Mouse (Mus musculus) heart, embryonic 10.5 days (tissue): ENCODE measurements around the gene Mpo. TPM values are rescaled to one million over a fixed set of nuclear protein-coding genes. Genes with fewer than 3 reads are reported as not detected.

Experiments
- DNase-seq: peaks from one replicate; pipeline ENCODE4 v3.0.0-alpha.2; 2017; ENCODE audit warnings: low spot score
- H3K27ac ChIP-seq: fragments of 300-500 bp; sonication (generic); 2 replicates; pipeline ENCODE4 v1.5.1; 2016; ENCODE audit warnings: mild to moderate bottlenecking
- H3K27me3 ChIP-seq: fragments of 300-500 bp; sonication (generic); 2 replicates; pipeline ENCODE4 v1.6.1; 2016; ENCODE audit warnings: mild to moderate bottlenecking; ENCODE audit not compliant: poor library complexity, insufficient read depth, severe bottlenecking
- H3K36me3 ChIP-seq: fragments of 300-500 bp; sonication (generic); 2 replicates; pipeline ENCODE4 v1.6.1; 2016; ENCODE audit warnings: mild to moderate bottlenecking, moderate library complexity
- H3K4me1 ChIP-seq: fragments of 300-500 bp; sonication (generic); 2 replicates; pipeline ENCODE4 v1.6.1; 2016; ENCODE audit warnings: mild to moderate bottlenecking
- H3K4me3 ChIP-seq: fragments of 300-500 bp; sonication (generic); 2 replicates; pipeline ENCODE4 v1.5.1; 2016; ENCODE audit warnings: mild to moderate bottlenecking, moderate library complexity
- H3K9me3 ChIP-seq: fragments of 300-500 bp; sonication (generic); 2 replicates; pipeline ENCODE4 v1.6.1; 2016; ENCODE audit warnings: mild to moderate bottlenecking, moderate library complexity
- WGBS: fragments of 180-500 bp; shearing (Covaris S2); methylation state at CpG from one replicate; pipeline ENCODE4 v1.1.7; 2016; 5-methylcytosine and 5-hydroxymethylcytosine counted together
- polyA plus RNA-seq: library from polyadenylated mRNA; unstranded; fragments of >200 nt; fragmentation: Nextera tagmentation; extraction: Ambion mirVana; gene quantifications from 2 replicates; pipeline ENCODE4 v1.2.1, GENCODE M21; 2016

The Mpo gene
- 5.8 and 11.8 TPM in 2 replicates for polyA plus RNA-seq

- Histone ChIP-seq H3K36me3 (no peaks in the 10 kb centered on the region), H3K27ac (no peak within 1 kb of the TSS), H3K27me3 (peaks cover 11% of the 10 kb centered on the region; the same call in 1 of the 2 replicates), H3K9me3 (no peaks in the 10 kb centered on the region), H3K4me3 (no peak within 1 kb of the TSS), H3K4me1 (peaks cover 17% of the 10 kb centered on the region)
- 33% methylated on average over 3 of the region's 3 CpGs for WGBS
- DNase-seq, result no peak
Measured at GRCm38 (mm10) chr11:87793460-87793859, at the start of gene Mpo. Gene Mpo (plus strand): TSS chr11:87793581.

- H3K27me3 ChIP-seq, result no peaks in the 10 kb centered on the region
- H3K9me3 ChIP-seq, result no peaks in the 10 kb centered on the region
- H3K4me3 ChIP-seq, result no peak overlapping the region
- no peak overlapping the region for H3K27ac ChIP-seq
- 92% methylated on average over 3 of the region's 3 CpGs for WGBS
- H3K4me1 ChIP-seq, result peaks cover 1% of the 10 kb centered on the region; the same call in 1 of the 2 replicates
- H3K36me3 ChIP-seq, result peaks cover 53% of the 10 kb centered on the region
- no peak for DNase-seq
Measured at GRCm38 (mm10) chr11:87743691-87744090, 49.7 kb upstream of the Mpo start.

DNA sequence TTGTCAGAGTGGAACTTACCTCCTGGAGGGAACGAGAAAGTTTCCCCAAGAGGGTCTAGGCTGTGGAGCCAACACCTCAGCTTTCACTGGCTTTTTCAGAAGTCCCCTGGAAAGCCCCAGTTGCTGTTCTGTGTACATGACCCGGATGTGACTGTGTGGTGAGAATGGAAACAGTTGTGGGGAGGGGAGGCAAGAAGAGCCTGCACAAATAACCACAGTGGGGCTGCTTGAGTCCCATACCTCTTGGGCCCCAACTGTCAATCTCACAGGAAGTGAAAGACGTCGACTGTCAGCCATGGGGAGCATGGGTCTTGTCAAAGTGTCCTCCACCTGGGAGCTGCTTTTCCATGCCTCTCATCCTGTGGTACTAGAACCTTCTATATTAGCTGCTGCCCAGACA, 48.4 kb upstream of the Mpo start:
- 0 out of 2 replicates have a peak, but pooled peaks cover 3% of the 10 kb centered on the region for H3K27me3 ChIP-seq
- H3K27ac ChIP-seq, result no peak overlapping the region
- H3K4me1 ChIP-seq, result peaks cover 12% of the 10 kb centered on the region
- peaks cover 46% of the 10 kb centered on the region for H3K36me3 ChIP-seq
- no peak overlapping the region for H3K4me3 ChIP-seq
- WGBS, result 70% methylated on average over 4 of the region's 4 CpGs
- DNase-seq, result peak; percentile 59
- H3K9me3 ChIP-seq, result no peaks in the 10 kb centered on the region

DNA sequence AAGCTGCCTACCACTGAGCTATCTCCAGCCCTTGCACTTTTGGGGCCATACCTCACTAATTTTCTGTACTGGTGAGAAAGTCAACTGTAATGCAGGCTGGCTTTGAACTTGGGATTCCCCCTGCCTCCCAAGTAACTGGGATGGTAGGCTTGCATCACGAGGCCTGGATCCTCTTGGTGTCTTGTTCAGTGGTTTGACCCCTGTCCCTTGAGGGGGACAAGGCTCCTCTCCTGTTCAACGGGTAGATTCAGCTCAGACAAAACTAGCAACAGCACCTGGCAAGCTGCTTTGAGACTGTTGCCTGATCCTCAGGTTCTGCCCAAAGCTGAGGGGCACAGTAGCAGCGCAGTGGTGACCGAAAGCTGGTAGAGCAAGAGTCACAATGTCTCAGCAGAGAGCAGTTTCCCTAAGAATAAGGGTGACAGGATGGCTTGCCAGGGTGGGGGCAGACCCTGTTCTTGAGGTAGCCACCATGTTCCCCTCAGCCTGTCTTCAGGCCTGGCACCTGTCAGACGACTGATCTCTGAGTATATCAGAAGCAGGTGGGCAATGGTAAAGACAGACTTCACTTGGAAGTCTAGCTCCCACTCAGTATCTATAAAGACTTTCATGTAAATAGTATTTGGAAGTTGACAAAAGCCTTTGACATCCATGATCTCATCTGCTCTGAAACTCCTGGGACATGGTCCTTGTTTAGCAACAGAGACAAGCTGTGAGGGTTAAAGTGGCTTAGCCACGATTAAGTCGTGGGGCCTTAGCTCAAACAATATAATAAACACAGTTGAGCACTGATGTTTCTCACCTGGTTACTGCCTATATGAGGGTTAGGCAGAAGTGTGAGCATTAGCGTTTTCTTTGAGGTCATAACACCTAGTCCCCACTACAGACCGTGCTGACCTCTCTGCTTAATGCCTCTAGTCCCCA, 47.5 kb upstream of the Mpo start:
- H3K4me1 ChIP-seq, result peaks cover 12% of the 10 kb centered on the region
- WGBS, result 78% methylated on average over 9 of the region's 9 CpGs

GRCm38 (mm10) chr11:87747312-87747711, 46.1 kb upstream of the Mpo start:
- peaks cover 19% of the 10 kb centered on the region for H3K4me1 ChIP-seq
- no peak overlapping the region for H3K27ac ChIP-seq
- H3K4me3 ChIP-seq, result no peak overlapping the region
- H3K27me3 ChIP-seq, result 0 out of 2 replicates have a peak, but pooled peaks cover 3% of the 10 kb centered on the region
- H3K9me3 ChIP-seq, result no peaks in the 10 kb centered on the region
- 90% methylated on average over 4 of the region's 5 CpGs for WGBS
- H3K36me3 ChIP-seq, result peaks cover 28% of the 10 kb centered on the region
- no peak for DNase-seq

More for the DNA sequence above, 47.5 kb upstream of the Mpo start:
- Histone ChIP-seq H3K27ac (no peak overlapping the region), H3K4me3 (no peak overlapping the region), H3K9me3 (no peaks in the 10 kb centered on the region), H3K36me3 (peaks cover 38% of the 10 kb centered on the region), H3K27me3 (0 out of 2 replicates have a peak, but pooled peaks cover 3% of the 10 kb centered on the region)
- DNase-seq, result no peak

- Histone ChIP-seq H3K27ac (peak overlapping the region; percentile 74; the same call in 1 of the 2 replicates), H3K4me3 (no peak overlapping the region), H3K4me1 (peaks cover 19% of the 10 kb centered on the region), H3K9me3 (no peaks in the 10 kb centered on the region), H3K36me3 (peaks cover 25% of the 10 kb centered on the region), H3K27me3 (0 out of 2 replicates have a peak, but pooled peaks cover 3% of the 10 kb centered on the region)
- 89% methylated on average over 7 of the region's 7 CpGs for WGBS
- DNase-seq, result no peak
Measured at GRCm38 (mm10) chr11:87747716-87748115, 45.7 kb upstream of the Mpo start.

DNA sequence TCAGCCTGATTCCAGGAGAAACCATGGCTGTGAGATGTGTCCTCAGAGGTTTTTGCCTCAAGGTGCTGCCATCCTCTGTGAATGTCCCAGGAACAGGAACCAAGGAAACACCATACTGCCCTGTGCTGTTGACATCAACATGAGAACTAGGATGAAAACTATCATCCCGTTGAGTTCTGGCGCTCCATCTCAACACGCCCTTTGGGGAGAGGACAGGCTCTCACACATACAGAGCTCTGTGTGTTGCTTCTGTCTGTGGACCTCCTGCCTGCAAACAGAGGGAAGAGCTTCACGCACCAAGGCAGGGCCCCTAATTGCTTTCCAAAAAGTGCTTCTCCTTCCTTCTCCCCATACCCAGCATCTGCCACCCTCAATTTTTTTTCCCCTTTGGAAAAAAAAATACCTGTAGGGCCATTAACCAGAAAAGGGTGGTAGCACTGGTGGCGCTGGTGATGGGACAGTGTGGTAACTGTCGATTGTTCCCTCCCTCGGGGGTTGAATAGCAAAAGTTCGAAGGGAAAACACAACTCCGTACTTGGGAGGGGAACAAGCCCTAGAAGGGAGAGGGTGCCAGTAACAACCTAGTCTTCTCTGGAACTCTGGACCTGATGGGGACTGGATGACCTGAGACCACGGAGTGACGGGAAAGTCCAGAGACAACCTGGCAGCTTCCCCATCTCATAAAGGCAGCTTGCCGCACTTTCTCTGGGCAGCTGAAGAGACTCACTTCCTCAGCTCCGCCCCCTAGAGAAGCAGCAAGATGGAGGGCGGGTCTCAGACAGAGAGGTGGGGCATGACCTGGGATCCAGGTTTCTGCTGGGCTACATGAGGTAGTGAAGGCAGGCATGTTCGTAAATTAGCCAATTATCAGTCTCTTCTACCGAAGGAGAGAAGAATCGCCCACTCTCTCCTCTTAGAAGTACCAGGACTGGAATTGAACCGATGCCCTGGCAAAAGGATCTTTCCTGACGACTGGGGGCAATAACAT, 45.0 kb upstream of the Mpo start:
- Histone ChIP-seq H3K27me3 (0 out of 2 replicates have a peak, but pooled peaks cover 3% of the 10 kb centered on the region), H3K4me1 (peaks cover 19% of the 10 kb centered on the region), H3K4me3 (0 out of 2 replicates have a peak overlapping the region, but pooled peaks have one; percentile 3), H3K27ac (peak overlapping the region; percentile 74), H3K9me3 (no peaks in the 10 kb centered on the region), H3K36me3 (peaks cover 19% of the 10 kb centered on the region)
- WGBS, result 30% methylated on average over 19 of the region's 19 CpGs
- DNase-seq, result peak; percentile 85

GRCm38 (mm10) chr11:87749192-87750042, 44.0 kb upstream of the Mpo start:
- peaks cover 25% of the 10 kb centered on the region for H3K4me1 ChIP-seq
- DNase-seq, result peak; percentile 94
- 42% methylated on average over 18 of the region's 18 CpGs for WGBS
- peak overlapping the region; percentile 74 for H3K27ac ChIP-seq
- H3K36me3 ChIP-seq, result peaks cover 10% of the 10 kb centered on the region
- H3K9me3 ChIP-seq, result no peaks in the 10 kb centered on the region
- H3K4me3 ChIP-seq, result peak overlapping the region; percentile 25
- 0 out of 2 replicates have a peak, but pooled peaks cover 3% of the 10 kb centered on the region for H3K27me3 ChIP-seq

GRCm38 (mm10) chr11:87750043-87750421, 43.3 kb upstream of the Mpo start:
- H3K9me3 ChIP-seq, result no peaks in the 10 kb centered on the region
- peak; percentile 87 for DNase-seq
- peaks cover 4% of the 10 kb centered on the region for H3K36me3 ChIP-seq
- peak overlapping the region; percentile 25; the same call in 1 of the 2 replicates for H3K4me3 ChIP-seq
- H3K4me1 ChIP-seq, result peaks cover 29% of the 10 kb centered on the region
- WGBS, result 57% methylated on average over 11 of the region's 11 CpGs
- 0 out of 2 replicates have a peak, but pooled peaks cover 3% of the 10 kb centered on the region for H3K27me3 ChIP-seq
- H3K27ac ChIP-seq, result peak overlapping the region; percentile 74; the same call in 1 of the 2 replicates

DNA sequence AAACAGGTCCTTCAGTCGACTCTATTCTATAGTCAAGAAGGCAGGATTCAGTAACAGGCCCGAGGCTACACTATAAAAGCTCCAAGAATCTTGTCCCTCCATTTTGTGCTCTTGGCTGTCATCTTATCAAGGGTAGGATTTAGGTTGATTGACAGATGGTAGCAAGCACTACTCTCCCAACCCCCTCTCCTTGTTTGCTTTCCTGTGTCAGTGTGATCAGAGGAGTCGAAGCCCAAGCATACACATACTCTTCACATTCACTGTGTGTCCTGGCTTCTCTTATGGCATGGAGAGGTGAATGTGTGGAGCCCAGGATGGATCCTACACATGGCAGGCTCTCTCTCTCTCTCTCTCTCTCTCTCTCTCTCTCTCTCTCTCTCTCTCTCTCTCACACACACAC, 42.9 kb upstream of the Mpo start:
- Histone ChIP-seq H3K4me3 (no peak overlapping the region), H3K9me3 (no peaks in the 10 kb centered on the region), H3K36me3 (no peaks in the 10 kb centered on the region), H3K4me1 (peaks cover 29% of the 10 kb centered on the region), H3K27ac (peak overlapping the region; percentile 69; the same call in 1 of the 2 replicates), H3K27me3 (0 out of 2 replicates have a peak, but pooled peaks cover 3% of the 10 kb centered on the region)
- no peak for DNase-seq
- WGBS, result 55% methylated on average over 3 of the region's 3 CpGs

GRCm38 (mm10) chr11:87751031-87751430, 42.4 kb upstream of the Mpo start:
- H3K9me3 ChIP-seq, result no peaks in the 10 kb centered on the region
- peak overlapping the region; percentile 69 for H3K27ac ChIP-seq
- peak; percentile 74 for DNase-seq
- WGBS, result 77% methylated on average over 8 of the region's 8 CpGs
- H3K4me3 ChIP-seq, result 0 out of 2 replicates have a peak overlapping the region, but pooled peaks have one; percentile 3
- H3K27me3 ChIP-seq, result 0 out of 2 replicates have a peak, but pooled peaks cover 3% of the 10 kb centered on the region
- peaks cover 29% of the 10 kb centered on the region for H3K4me1 ChIP-seq
- no peaks in the 10 kb centered on the region for H3K36me3 ChIP-seq
